Mouse (Mus musculus): ENCODE data around the gene Fam83e. TPM values are rescaled to one million over a fixed set of nuclear protein-coding genes. Genes with fewer than 3 reads are reported as not detected.

The Fam83e gene
- polyA plus RNA-seq, 1 experiment from 2014 or later = 1.4 TPM

GRCm38 (mm10) chr7:45716952-45717917, 3.8 kb upstream of the Fam83e start:
- Histone ChIP-seq H3K4me2 (peak overlapping the region; percentile 93), H3K4me1 (peaks cover 45% of the 10 kb centered on the region), H3K36me3 (peaks cover 47% of the 10 kb centered on the region), H3K27me3 (no peaks in the 10 kb centered on the region), H3K4me3 (peak overlapping the region; percentile 83), H3K9ac (peak overlapping the region; percentile 99), H3K27ac (peak overlapping the region; percentile 95), H3K9me3 (no peaks in the 10 kb centered on the region)
- 9% methylated on average over 31 of the region's 31 CpGs for WGBS
- ATAC-seq (ENCODE audit: insufficient number of reproducible peaks, insufficient read depth, low FRiP score, low TSS enrichment, low read depth) = peak; percentile 2; the same call in 1 of the 2 replicates

DNA sequence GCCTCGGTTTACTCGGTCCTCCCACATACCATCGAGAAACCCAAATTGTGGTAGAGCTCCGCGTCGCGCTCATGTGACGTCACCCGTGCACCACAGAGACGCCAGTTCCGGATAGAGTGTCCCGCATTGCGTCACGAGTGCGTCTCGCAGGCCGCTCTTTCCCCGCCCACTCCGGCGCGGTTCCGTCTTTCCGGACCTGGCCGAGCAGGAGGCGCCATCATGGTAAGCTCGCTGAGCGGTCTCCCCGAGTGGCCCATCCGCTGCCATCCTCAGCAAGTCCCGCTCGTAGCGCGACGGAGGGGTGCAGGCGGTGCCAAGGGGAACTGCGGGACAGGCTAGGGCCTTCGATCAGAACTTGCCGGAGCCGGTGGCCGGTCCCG, 3.1 kb upstream of the Fam83e start, which contains the start of gene Sphk2:
Gene Sphk2 (minus strand): TSS at position 85 of the 380 bp plus-strand sequence.
- Histone ChIP-seq H3K4me1 (peaks cover 45% of the 10 kb centered on the region), H3K9ac (peak within 1 kb of the TSS; percentile 99), H3K36me3 (peaks cover 47% of the 10 kb centered on the region), H3K9me3 (no peaks in the 10 kb centered on the region), H3K4me3 (peak within 1 kb of the TSS; percentile 83), H3K27ac (peak within 1 kb of the TSS; percentile 95), H3K4me2 (peak within 1 kb of the TSS; percentile 93), H3K27me3 (no peaks in the 10 kb centered on the region)
- WGBS = under 1% methylated on average over 41 of the region's 41 CpGs
- ATAC-seq (ENCODE audit: insufficient number of reproducible peaks, insufficient read depth, low FRiP score, low TSS enrichment, low read depth) = peak; percentile 60

- Histone ChIP-seq H3K4me2 (peak overlapping the region; percentile 93), H3K36me3 (peaks cover 47% of the 10 kb centered on the region), H3K4me3 (peak overlapping the region; percentile 83), H3K27me3 (no peaks in the 10 kb centered on the region), H3K9me3 (no peaks in the 10 kb centered on the region), H3K27ac (peak overlapping the region; percentile 95), H3K4me1 (peaks cover 45% of the 10 kb centered on the region), H3K9ac (peak overlapping the region; percentile 99)
- WGBS = under 1% methylated on average over 20 of the region's 20 CpGs
- ATAC-seq (ENCODE audit: insufficient number of reproducible peaks, insufficient read depth, low FRiP score, low TSS enrichment, low read depth) = no peak
Observed at GRCm38 (mm10) chr7:45718331-45718730, 2.7 kb upstream of the Fam83e start.

DNA sequence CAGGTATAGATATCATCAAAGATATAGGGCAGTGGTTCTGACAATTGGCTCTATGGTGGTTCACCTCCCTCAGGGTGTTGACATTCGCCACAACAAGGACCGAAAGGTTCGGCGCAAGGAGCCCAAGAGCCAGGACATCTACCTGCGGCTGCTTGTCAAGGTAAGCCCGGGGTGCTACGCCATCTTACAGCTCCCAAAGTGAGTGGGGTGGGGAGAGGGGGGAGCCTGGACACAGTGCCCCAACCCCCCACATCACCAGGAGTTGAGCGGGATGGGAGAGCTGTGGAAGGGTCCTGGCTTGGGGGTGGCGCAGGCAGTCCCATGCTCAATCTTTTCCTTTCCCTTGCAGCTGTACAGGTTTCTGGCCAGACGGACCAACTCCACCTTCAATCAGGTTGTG, 1.8 kb upstream of the Fam83e start:
- H3K27ac ChIP-seq = peak overlapping the region; percentile 95
- WGBS = 83% methylated on average over 10 of the region's 10 CpGs
- no peak for ATAC-seq (ENCODE audit: insufficient number of reproducible peaks, insufficient read depth, low FRiP score, low TSS enrichment, low read depth)

DNA sequence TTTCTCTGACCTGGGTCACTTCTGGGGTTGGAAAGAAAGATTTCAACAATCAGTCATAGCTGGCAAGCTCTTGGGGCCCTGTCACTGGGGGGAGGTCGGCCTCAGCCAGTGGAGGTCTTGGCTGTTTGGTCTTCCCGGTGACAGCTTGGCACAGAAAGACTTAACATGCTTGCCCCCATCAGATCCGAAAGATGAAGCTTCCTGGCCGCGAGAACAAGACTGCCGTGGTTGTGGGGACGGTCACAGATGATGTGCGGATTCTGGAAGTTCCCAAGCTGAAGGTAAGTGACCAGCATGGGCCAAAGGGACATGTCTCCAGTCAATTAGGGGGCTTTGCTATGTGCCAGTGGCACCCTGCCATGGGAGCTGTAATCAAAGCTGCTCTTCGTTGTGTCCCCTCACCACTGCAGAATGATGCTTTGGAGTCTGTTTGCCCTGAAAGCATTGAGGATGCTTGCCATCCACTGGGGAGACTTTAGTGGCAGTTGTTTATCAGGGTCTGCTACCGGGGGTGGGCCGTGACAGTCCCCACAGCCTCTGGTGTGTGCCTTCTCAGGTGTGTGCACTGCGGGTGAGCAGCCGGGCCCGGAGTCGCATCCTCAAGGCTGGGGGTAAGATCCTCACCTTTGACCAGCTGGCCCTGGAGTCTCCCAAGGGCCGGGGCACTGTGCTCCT, 1.1 kb upstream of the Fam83e start:
- no peak for ATAC-seq (ENCODE audit: insufficient number of reproducible peaks, insufficient read depth, low FRiP score, low TSS enrichment, low read depth)
- Histone ChIP-seq H3K27me3 (no peaks in the 10 kb centered on the region), H3K4me2 (peak overlapping the region; percentile 93), H3K4me3 (peak overlapping the region; percentile 83; the same call in 1 of the 2 replicates), H3K27ac (no peak overlapping the region), H3K36me3 (peaks cover 59% of the 10 kb centered on the region), H3K9ac (peak overlapping the region; percentile 99), H3K4me1 (peaks cover 35% of the 10 kb centered on the region), H3K9me3 (no peaks in the 10 kb centered on the region)
- 90% methylated on average over 16 of the region's 16 CpGs for WGBS

More for the DNA sequence above, 1.8 kb upstream of the Fam83e start:
- Histone ChIP-seq H3K4me1 (peaks cover 41% of the 10 kb centered on the region), H3K4me2 (peak overlapping the region; percentile 93), H3K9ac (peak overlapping the region; percentile 99), H3K4me3 (peak overlapping the region; percentile 83), H3K27me3 (no peaks in the 10 kb centered on the region), H3K9me3 (no peaks in the 10 kb centered on the region), H3K36me3 (peaks cover 52% of the 10 kb centered on the region)

- 78% methylated on average over 7 of the region's 7 CpGs for WGBS
- Histone ChIP-seq H3K27me3 (no peaks in the 10 kb centered on the region), H3K4me1 (peaks cover 26% of the 10 kb centered on the region), H3K4me2 (no peak overlapping the region), H3K9me3 (no peaks in the 10 kb centered on the region), H3K9ac (0 out of 2 replicates have a peak overlapping the region, but pooled peaks have one; percentile 27), H3K4me3 (no peak overlapping the region), H3K27ac (no peak overlapping the region; the same call in 1 of the 2 replicates), H3K36me3 (peaks cover 72% of the 10 kb centered on the region)
- no peak for ATAC-seq (ENCODE audit: insufficient number of reproducible peaks, insufficient read depth, low FRiP score, low TSS enrichment, low read depth)
Observed at GRCm38 (mm10) chr7:45721234-45721571, 191 bp downstream of the Fam83e start.

GRCm38 (mm10) chr7:45721642-45722347, 783 bp downstream of the Fam83e start:
- 64% methylated on average over 13 of the region's 13 CpGs for WGBS
- peak overlapping the region; percentile 40; the same call in 1 of the 2 replicates for H3K9ac ChIP-seq
- H3K27ac ChIP-seq = no peak overlapping the region

DNA sequence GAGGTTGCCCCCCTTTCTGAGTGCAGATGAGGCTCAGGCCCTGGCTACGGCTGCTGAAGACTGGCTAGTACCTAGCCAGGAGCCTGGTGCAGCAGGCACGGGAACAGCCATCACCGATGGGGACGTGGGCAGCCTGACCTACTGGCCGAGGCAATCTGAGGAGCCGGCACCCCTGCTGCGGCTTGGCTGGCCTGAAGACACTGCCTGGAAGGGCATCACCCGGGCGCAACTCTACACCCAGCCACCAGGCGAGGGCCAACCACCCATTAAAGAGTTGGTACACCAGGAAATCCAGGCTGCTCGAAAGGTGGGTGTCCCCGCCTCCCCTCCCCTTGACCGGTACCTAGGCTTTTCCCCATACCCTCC, 1.3 kb downstream of the Fam83e start:
- Histone ChIP-seq H3K27ac (no peak overlapping the region), H3K36me3 (peaks cover 83% of the 10 kb centered on the region), H3K27me3 (no peaks in the 10 kb centered on the region), H3K9me3 (no peaks in the 10 kb centered on the region), H3K4me3 (no peak overlapping the region), H3K9ac (peak overlapping the region; percentile 40; the same call in 1 of the 2 replicates), H3K4me1 (peaks cover 16% of the 10 kb centered on the region), H3K4me2 (no peak overlapping the region)
- 85% methylated on average over 13 of the region's 13 CpGs for WGBS
- no peak for ATAC-seq (ENCODE audit: insufficient number of reproducible peaks, insufficient read depth, low FRiP score, low TSS enrichment, low read depth)

More at GRCm38 (mm10) chr7:45721642-45722347, 783 bp downstream of the Fam83e start:
- H3K27me3 ChIP-seq = no peaks in the 10 kb centered on the region
- H3K4me2 ChIP-seq = no peak overlapping the region
- H3K36me3 ChIP-seq = peaks cover 78% of the 10 kb centered on the region
- no peak for ATAC-seq (ENCODE audit: insufficient number of reproducible peaks, insufficient read depth, low FRiP score, low TSS enrichment, low read depth)
- H3K4me1 ChIP-seq = peaks cover 20% of the 10 kb centered on the region
- no peaks in the 10 kb centered on the region for H3K9me3 ChIP-seq
- H3K4me3 ChIP-seq = no peak overlapping the region

- H3K4me2 ChIP-seq = no peak overlapping the region
- WGBS = 85% methylated on average over 4 of the region's 4 CpGs
- H3K27ac ChIP-seq = no peak overlapping the region
- ATAC-seq (ENCODE audit: insufficient number of reproducible peaks, insufficient read depth, low FRiP score, low TSS enrichment, low read depth) = no peak
- H3K4me3 ChIP-seq = no peak overlapping the region
- peaks cover 16% of the 10 kb centered on the region for H3K4me1 ChIP-seq
- no peaks in the 10 kb centered on the region for H3K9me3 ChIP-seq
- H3K9ac ChIP-seq = no peak overlapping the region
- H3K27me3 ChIP-seq = no peaks in the 10 kb centered on the region
- peaks cover 91% of the 10 kb centered on the region for H3K36me3 ChIP-seq
Observed at GRCm38 (mm10) chr7:45723301-45723700, 2.3 kb downstream of the Fam83e start.

GRCm38 (mm10) chr7:45723781-45724180, 2.8 kb downstream of the Fam83e start:
- peaks cover 94% of the 10 kb centered on the region for H3K36me3 ChIP-seq
- no peak overlapping the region for H3K9ac ChIP-seq
- 95% methylated on average over 14 of the region's 14 CpGs for WGBS
- no peak overlapping the region for H3K4me3 ChIP-seq
- H3K27ac ChIP-seq = no peak overlapping the region
- H3K4me2 ChIP-seq = no peak overlapping the region
- no peaks in the 10 kb centered on the region for H3K27me3 ChIP-seq
- H3K9me3 ChIP-seq = no peaks in the 10 kb centered on the region
- ATAC-seq (ENCODE audit: insufficient number of reproducible peaks, insufficient read depth, low FRiP score, low TSS enrichment, low read depth) = no peak
- H3K4me1 ChIP-seq = peaks cover 14% of the 10 kb centered on the region

DNA sequence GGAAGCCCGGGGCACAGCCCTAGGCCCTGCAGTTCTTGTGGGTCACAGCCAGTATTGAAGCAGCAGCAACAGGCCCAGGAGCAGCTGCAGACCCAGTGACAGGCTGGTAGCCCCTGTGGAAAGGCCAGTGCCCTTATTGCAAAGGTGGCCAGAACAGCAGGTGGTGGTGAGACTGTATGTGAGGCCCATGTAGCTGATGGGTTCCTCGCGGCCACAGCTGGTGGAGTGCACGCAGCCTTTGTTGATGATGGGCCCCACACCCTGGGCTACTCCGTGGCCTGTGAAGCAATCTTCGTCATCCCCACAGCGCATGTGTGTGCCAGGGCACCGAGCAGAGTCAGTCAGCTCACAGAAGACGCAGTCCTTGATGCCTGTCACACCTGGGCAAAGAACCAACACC, 4.1 kb downstream of the Fam83e start:
- Histone ChIP-seq H3K27me3 (no peaks in the 10 kb centered on the region), H3K9me3 (no peaks in the 10 kb centered on the region), H3K27ac (no peak overlapping the region), H3K4me2 (no peak overlapping the region), H3K9ac (peak overlapping the region; percentile 49; the same call in 1 of the 2 replicates), H3K4me1 (peaks cover under 1% of the 10 kb centered on the region), H3K36me3 (peaks cover 93% of the 10 kb centered on the region), H3K4me3 (no peak overlapping the region)
- no peak for ATAC-seq (ENCODE audit: insufficient number of reproducible peaks, insufficient read depth, low FRiP score, low TSS enrichment, low read depth)
- 92% methylated on average over 9 of the region's 9 CpGs for WGBS
